Mouse (Mus musculus) left cerebral cortex, adult 8-10 months (tissue): ENCODE results near the gene Efnb3. TPM values are rescaled to one million over a fixed set of nuclear protein-coding genes. Genes with fewer than 3 reads are reported as not detected.
"Not testable (repeated sequence)": the region's sequence is repeated elsewhere in the genome, so short reads cannot be mapped to it uniquely, and the experiment has no call there.

Experiments
- DNase-seq, 2 experiments: peaks; one replicate each; pipeline ENCODE4 v3.0.0; 2022; ENCODE audit warnings: low spot score in 2 of 2
- total RNA-seq, 4 experiments: library from RNA; stranded (reverse); gene quantifications; 2 replicates each; pipeline ENCODE4 v1.2.4; 2022

Efnb3 gene
- total RNA-seq, 4 experiments from 2014 or later, result 89.2 to 96.6 (median 90.5) TPM

GRCm38 (mm10) chr11:69552622-69553340 lies 7.2 kb downstream of the Efnb3 start:
- peak in 1 of 2 experiments; percentile 59 for DNase-seq

GRCm38 (mm10) chr11:69551310-69551709 lies 8.7 kb downstream of the Efnb3 start:
- DNase-seq, result no peak

- DNase-seq, result no peak
These were observed 10.8 kb downstream of the Efnb3 start, which contains the start of gene Dnah2 for GRCm38 (mm10) chr11:69549060-69549656. Dnah2 (minus strand) TSS chr11:69549110.

GRCm38 (mm10) chr11:69547071-69547470 lies 12.9 kb downstream of the Efnb3 start:
- peak in 1 of 2 experiments; percentile 50 for DNase-seq

GRCm38 (mm10) chr11:69546423-69547053 lies 13.5 kb downstream of the Efnb3 start:
- DNase-seq, result peak; percentile 73 to 77

GRCm38 (mm10) chr11:69545957-69546356 lies 14.0 kb downstream of the Efnb3 start:
- no peak for DNase-seq

- DNase-seq, result no peak
These were observed 16.4 kb downstream of the Efnb3 start for GRCm38 (mm10) chr11:69543598-69543997.

GRCm38 (mm10) chr11:69541741-69542140 lies 18.3 kb downstream of the Efnb3 start:
- not testable (repeated sequence) for DNase-seq

GRCm38 (mm10) chr11:69540700-69541099 lies 19.3 kb downstream of the Efnb3 start:
- no peak for DNase-seq

GRCm38 (mm10) chr11:69534990-69535389 lies 25.0 kb downstream of the Efnb3 start:
- no peak for DNase-seq

GRCm38 (mm10) chr11:69532480-69533150 lies 27.4 kb downstream of the Efnb3 start:
- DNase-seq, result no peak

GRCm38 (mm10) chr11:69530755-69531154 lies 29.2 kb downstream of the Efnb3 start:
- not testable (repeated sequence) for DNase-seq

- DNase-seq, result not testable (repeated sequence)
These were observed 29.7 kb downstream of the Efnb3 start for GRCm38 (mm10) chr11:69530281-69530680.

GRCm38 (mm10) chr11:69528031-69528390 lies 32.0 kb downstream of the Efnb3 start:
- no peak for DNase-seq

GRCm38 (mm10) chr11:69527098-69528030 lies 32.6 kb downstream of the Efnb3 start:
- DNase-seq, result peak in 1 of 2 experiments; percentile 27

GRCm38 (mm10) chr11:69526631-69527030 lies 33.4 kb downstream of the Efnb3 start:
- DNase-seq, result no peak

GRCm38 (mm10) chr11:69525661-69526060 lies 34.3 kb downstream of the Efnb3 start:
- no peak for DNase-seq

GRCm38 (mm10) chr11:69523651-69524050 lies 36.4 kb downstream of the Efnb3 start:
- no peak for DNase-seq

GRCm38 (mm10) chr11:69521526-69522149 lies 38.4 kb downstream of the Efnb3 start:
- no peak for DNase-seq

- no peak for DNase-seq
These were observed 40.0 kb downstream of the Efnb3 start for GRCm38 (mm10) chr11:69519976-69520375.
